Mouse (Mus musculus) regulatory T cell (primary cell): ENCODE measurements around the gene Spaca4.

Experiments used
- in situ Hi-C: fragments of 300-600 bp; cut with MboI, MseI; formaldehyde crosslinking; loops from one replicate; pipeline ENCODE4 v1.15.1; 2025; ENCODE audit warnings: high pct_unique_total_duplicates

Gene Spaca4

DNA sequence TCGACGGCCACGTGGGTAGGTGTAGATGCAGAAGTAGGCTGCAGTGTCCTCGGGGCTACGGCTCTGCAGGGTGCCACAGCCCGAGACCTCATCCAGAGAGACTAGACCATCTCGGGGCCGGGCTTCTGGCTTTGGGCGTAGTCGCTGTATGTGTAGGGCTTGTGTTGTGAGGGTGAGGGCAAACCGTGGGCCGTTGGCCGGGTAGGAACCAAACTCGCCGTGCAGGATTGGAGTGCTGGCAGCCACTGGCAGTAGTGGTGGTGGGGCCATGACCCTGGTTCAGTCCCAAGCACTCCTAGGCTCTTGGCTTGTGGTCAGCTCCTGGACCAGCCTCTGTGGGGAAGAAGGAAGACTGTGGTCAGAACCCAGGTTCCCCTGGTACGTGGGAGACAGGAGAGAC lies 12.2 kb downstream of the Spaca4 start:
- in situ Hi-C loops = no loop called here

DNA sequence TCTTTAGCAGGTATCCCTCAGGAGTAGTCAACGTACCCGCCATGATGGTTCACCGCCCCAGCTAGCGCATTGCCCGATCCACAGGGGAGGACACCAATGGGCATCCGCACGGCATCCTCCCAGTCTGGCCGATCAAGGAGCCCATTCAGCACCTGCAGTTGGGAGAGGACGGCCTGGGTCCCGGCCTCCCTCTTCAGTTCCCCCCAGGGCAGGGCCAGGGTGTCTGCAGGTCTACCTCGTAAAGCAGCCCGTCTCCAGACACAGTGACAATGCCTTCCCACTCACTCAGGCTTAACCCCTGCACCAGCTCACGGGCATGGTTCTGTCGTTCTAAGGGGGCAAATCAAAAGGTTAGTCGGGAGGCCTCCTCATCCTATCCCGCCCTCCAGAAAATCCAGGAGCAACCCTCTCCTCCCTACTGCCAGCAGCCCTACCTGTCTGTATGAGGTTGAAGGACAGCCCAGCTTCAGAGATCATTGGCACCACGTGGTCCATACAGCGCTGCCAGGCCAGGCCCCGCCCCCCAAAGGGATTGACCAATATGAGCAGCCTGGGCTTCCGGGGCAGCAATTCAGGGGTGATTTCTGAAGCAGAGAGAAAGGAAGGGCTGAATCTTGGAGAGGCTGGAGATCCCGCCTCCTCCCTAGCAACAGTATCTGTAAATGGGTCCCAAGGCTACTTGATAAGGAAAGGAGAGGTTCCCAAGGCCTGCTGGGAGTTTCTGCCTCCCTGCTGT lies 13.4 kb downstream of the Spaca4 start:
- in situ Hi-C loops = no loop called here

DNA sequence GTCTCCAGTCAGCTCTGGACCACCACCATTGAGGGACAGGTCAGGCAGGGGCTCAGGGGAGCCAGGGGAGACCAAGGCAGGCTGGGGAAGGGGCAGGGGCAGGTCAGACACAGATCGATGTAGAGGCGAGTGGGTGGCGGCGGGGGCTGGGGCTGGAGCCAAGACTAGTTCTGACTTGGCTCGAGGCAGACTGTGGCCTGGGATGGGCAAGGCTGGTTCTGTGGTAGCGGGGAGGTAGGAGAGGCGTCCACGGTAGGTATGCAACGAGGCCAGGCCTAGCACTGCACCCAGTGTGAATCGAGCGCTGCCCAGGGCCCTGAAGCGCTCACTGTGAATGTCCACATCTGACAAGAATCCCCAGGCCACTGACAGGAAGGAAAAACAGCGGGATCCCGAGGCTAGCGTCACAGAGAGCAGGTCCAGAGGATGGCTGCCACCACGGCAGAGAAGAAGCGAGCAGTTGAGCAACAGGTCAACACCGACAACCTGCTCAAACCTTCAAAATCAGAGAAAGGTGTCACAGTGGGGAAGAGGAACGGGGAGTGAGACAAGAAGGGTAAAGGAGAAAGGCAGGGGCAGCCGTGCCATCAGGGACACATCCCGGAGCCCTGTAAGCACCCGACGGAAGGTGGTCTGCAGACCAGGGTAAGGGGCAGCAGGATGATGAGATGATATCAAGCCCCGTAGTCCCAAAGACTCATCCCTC lies 14.1 kb downstream of the Spaca4 start:
- in situ Hi-C loops = no loop called here

- in situ Hi-C loops = no loop called here
These were observed 15.0 kb downstream of the Spaca4 start for GRCm38 (mm10) chr7:45710477-45711191.

DNA sequence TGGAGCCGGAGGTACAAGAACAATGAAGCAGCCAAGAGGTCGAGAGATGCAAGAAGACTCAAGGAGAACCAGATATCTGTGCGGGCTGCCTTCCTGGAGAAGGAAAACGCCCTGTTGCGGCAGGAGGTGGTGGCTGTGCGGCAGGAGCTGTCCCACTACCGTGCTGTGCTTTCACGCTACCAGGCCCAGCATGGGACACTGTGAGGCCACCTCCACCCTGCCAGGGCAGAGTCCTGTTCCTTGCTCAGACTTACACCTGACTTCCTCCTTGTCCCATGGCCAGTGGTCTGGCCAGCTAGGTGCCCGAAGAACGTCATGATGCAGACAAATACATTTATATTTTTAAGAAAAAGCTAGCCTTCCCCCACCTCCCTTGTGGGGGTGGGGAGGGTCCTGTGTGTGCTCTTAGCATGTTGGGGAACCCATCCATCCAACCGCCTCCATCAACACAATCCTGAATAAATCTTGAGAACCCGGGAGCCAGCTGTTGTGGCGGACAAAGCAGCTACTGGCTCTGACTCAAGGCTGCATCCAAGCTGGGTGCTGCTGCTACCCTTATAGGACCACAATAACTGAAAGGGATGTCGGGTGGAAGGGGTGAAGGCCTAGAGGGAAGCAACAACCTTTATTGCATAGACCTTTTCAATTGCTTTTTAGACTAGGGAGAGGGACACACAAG lies 15.8 kb downstream of the Spaca4 start:
- in situ Hi-C loops = no loop called here

DNA sequence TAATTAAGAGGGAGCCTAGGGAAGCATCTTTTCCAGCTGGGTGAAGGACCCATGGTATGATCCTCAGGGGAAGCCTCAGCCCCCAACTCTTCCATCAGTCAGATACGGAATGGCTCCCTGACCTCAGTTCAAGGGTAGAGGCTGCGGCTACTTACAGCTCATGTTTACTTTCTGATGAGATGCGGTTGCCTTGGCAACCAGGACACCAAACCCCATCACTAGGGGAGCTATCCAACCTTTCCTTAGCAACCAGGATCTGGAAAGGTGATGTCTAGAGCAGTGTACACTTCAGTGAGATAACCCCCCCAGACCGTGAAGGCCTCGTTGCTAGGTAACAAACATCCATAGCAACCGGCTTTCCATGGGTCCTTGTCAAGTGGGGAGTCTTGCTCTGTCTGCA lies 16.6 kb downstream of the Spaca4 start:
- in situ Hi-C loops = no loop called here

DNA sequence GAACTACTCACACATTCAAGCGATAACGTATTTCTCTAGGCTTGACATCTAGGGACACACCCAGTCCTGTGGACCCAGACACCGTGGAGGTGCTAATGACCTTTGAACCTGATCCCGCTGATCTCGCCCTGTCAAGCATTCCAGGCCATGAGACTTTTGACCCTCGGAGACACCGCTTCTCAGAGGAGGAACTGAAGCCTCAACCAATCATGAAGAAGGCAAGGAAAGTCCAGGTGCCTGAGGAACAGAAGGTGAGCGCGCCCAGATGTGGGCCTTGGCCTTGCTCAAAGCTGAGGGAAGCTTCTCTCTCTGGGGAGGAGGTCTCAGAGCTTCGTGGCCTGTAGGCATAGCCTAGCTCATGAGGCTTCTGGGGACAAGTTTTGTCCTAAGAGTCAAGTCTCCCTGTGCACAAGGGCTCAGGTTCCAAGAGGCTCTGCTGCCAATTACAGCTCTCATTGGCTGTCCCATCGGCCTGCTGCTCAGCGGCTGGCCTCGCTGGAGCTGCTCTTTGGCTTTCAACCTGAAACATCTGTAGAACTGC lies 17.3 kb downstream of the Spaca4 start:
- in situ Hi-C loops = no loop called here

- in situ Hi-C loops = no loop called here
These were observed 18.1 kb downstream of the Spaca4 start for GRCm38 (mm10) chr7:45707375-45707967.

DNA sequence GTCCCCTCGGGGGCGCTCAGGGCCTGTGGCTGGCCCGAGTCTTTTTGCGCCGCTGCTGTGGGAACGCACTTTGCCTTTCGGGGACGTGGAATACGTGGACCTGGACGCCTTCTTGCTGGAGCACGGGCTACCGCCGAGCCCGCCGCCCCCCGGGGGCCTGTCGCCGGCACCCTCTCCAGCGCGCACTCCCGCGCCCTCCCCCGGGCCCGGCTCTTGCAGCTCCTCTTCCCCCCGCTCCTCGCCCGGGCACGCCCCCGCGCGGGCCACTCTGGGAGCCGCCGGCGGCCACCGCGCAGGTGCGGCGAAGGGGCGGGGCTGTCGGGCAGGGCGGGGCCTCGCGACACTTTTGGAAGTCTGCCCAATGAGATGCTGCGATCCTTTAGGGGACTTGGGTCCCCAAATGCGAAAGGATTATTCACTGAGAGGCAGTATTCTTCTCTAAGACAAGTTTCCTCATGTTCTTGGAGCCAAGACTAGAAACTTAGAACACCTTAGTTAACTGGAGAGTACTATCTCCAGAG lies 18.8 kb downstream of the Spaca4 start:
- in situ Hi-C loops = no loop called here

- in situ Hi-C loops = no loop called here
These were observed 19.7 kb downstream of the Spaca4 start for GRCm38 (mm10) chr7:45705873-45706281.

- in situ Hi-C loops = no loop called here
These were observed 20.2 kb downstream of the Spaca4 start for GRCm38 (mm10) chr7:45705443-45705864.

- in situ Hi-C loops = no loop called here
These were observed 20.7 kb downstream of the Spaca4 start, which contains the start of gene Dbp for GRCm38 (mm10) chr7:45704730-45705442. Gene Dbp (plus strand): TSS chr7:45705088.

DNA sequence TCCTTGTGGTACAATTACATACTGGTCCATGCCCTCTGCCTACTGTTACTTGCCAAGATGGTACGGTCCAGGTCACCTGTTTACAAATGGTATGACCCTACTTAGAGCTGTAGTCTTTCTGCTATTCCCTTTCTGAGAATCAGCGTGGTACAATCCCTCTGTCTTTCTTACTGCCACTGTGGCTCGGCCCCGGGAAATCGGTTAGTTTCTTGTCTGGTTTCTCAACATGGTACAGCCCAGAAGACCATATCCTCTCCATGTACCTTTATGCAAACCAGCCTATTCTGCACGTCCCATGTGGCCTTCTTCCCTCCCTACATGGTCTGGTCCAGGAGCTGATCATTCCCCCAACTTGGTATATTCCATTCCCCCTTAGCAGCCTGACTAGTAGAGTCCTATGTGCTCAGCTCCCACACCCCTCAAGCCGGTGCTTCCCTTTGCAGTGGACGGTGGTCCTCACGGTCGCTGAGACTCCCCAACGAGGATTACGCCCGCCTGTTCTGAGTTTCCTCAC lies 21.5 kb downstream of the Spaca4 start:
- in situ Hi-C loops = no loop called here

- in situ Hi-C loops = no loop called here
These were observed 22.0 kb downstream of the Spaca4 start for GRCm38 (mm10) chr7:45703521-45704033.

- in situ Hi-C loops = no loop called here
These were observed 22.6 kb downstream of the Spaca4 start for GRCm38 (mm10) chr7:45702809-45703520.

- in situ Hi-C loops = no loop called here
These were observed 23.3 kb downstream of the Spaca4 start for GRCm38 (mm10) chr7:45702316-45702715.

- in situ Hi-C loops = no loop called here
These were observed 24.0 kb downstream of the Spaca4 start for GRCm38 (mm10) chr7:45701607-45702006.

DNA sequence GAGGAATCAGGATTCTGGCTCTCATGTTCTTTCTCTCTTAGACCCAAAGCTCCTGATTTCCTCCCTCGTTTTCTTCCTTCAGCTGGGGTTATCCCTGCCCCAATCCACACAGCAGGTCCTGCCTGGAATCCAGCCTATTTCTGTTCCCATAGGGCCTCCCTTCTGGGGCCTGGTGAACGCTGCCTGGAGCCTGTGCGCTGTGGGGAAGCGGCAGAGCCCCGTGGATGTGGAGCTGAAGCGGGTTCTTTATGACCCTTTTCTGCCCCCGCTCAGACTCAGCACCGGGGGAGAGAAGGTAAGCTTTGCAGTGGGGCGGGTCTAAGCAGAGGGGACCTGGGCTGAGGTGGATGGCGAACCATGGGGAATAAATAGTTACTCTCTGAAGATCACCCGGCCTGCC lies 24.5 kb downstream of the Spaca4 start:
- in situ Hi-C loops = no loop called here

DNA sequence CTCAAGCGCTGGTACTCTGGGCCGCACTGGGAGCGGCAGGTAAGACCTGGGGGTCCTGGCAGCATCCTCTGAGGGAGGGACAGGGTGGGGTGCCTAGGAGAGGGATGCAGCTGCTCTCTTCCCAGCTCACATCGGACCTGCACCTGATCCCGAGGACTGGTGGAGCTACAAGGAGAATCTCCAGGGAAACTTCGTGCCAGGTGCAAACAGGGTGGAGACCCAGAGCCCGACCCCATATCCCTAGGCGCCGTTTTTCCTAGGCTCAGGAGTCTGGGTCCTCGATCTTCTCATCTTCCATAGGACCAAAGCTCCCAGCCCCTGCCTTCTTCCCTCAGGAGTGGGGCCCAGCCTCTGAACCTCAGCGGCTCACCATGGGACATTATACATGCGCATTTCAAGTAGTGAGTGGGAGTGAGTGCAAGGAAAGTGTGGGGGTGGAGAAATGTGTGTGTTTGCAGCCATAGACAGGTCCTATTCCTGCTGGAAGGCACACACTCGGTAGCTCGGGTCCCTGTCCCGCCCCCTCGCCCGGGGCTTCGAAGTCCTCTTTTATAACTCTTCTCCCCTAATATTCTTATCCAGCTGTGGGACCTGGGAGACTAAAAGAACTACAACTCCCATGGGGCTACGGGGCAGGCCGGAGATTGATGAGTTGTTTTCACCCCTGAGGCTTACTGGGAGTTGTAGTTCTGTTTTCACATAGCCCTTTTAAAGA lies 25.2 kb downstream of the Spaca4 start:
- in situ Hi-C loops = no loop called here
